Mouse (Mus musculus) hindbrain, postnatal 0 days (tissue): ENCODE measurements around the gene Tbc1d21. TPM values are rescaled to one million over a fixed set of nuclear protein-coding genes. Genes with fewer than 3 reads are reported as not detected.
A peak's percentile ranks its signal among the peaks of the same experiment; 100 is the strongest.

Experiments
- ATAC-seq: fragments of 200-750 bp; cut with Nextera tagmentation; 2 replicates; pipeline ENCODE4 v1.8.0; 2017; ENCODE audit warnings: mild to moderate bottlenecking, moderate TSS enrichment, moderate library complexity
- DNase-seq: peaks from one replicate; pipeline ENCODE4 v3.0.0-alpha.2; 2015; ENCODE audit warnings: low spot score
- H3K27ac ChIP-seq: fragments of 300-500 bp; sonication (generic); 2 replicates; pipeline ENCODE4 v1.5.1; 2014; ENCODE audit warnings: mild to moderate bottlenecking
- H3K27me3 ChIP-seq: fragments of 300-500 bp; sonication (generic); 2 replicates; pipeline ENCODE4 v1.6.1; 2014; ENCODE audit warnings: low read length, mixed read lengths; ENCODE audit not compliant: insufficient read depth
- H3K36me3 ChIP-seq: fragments of 300-500 bp; sonication (generic); 2 replicates; pipeline ENCODE4 v1.6.1; 2014; ENCODE audit warnings: low read length, mixed read lengths; ENCODE audit not compliant: insufficient read depth
- H3K4me1 ChIP-seq: fragments of 300-500 bp; sonication (generic); 2 replicates; pipeline ENCODE4 v1.6.1; 2014; ENCODE audit warnings: antibody characterized with exemption, low read length, mixed read lengths; ENCODE audit not compliant: insufficient read depth
- H3K4me2 ChIP-seq: fragments of 300-500 bp; sonication (generic); 2 replicates; pipeline ENCODE4 v1.6.1; 2014; ENCODE audit warnings: low read depth, mild to moderate bottlenecking, low read length, moderate library complexity, mixed read lengths
- H3K4me3 ChIP-seq: fragments of 300-500 bp; sonication (generic); 2 replicates; pipeline ENCODE4 v1.5.1; 2014; ENCODE audit warnings: low read length
- H3K9ac ChIP-seq: fragments of 300-500 bp; sonication (generic); replicated peaks from 2 replicates; pipeline ENCODE4 v1.6.1; 2014; ENCODE audit warnings: mild to moderate bottlenecking, low read length, moderate library complexity, mixed read lengths
- H3K9me3 ChIP-seq: fragments of 300-500 bp; sonication (generic); 2 replicates; pipeline ENCODE4 v1.6.1; 2016; ENCODE audit warnings: low read length, mixed read lengths
- CTCF ChIP-seq: IDR thresholded peaks from 2 replicates; pipeline ENCODE4 v1.5.1; 2016; ENCODE audit warnings: antibody characterized with exemption, control low read depth, low read depth
- WGBS: fragments of 180-500 bp; shearing (Covaris S2); extraction: QIAGEN DNeasy Blood & Tissue Kit; methylation state at CpG from one replicate; pipeline ENCODE4 v1.1.7; 2014; 5-methylcytosine and 5-hydroxymethylcytosine counted together
- polyA plus RNA-seq: library from polyadenylated mRNA; unstranded; fragments of >200 nt; fragmentation: Nextera tagmentation; extraction: Ambion mirVana; gene quantifications from 2 replicates; pipeline ENCODE4 v1.2.1, GENCODE M21; 2015
- total RNA-seq: library from RNA; depleted of rRNA; stranded (reverse); fragments of >200 nt; gene quantifications from 2 replicates; pipeline ENCODE4 v1.2.3, GENCODE M21; 2014; rRNA removed

The Tbc1d21 gene
- total and polyA plus RNA-seq, 2 experiments from 2014 or later: not detected

GRCm38 (mm10) chr9:58312944-58313359 lies 57.3 kb downstream of the Tbc1d21 start, which contains the start of gene Loxl1:
TSS of gene Loxl1 (minus strand) at chr9:58313186.
- Histone ChIP-seq H3K4me2 (peak within 1 kb of the TSS; percentile 52), H3K9ac (peak within 1 kb of the TSS; percentile 25; the same call in 1 of the 2 replicates), H3K27ac (peak within 1 kb of the TSS; percentile 17), H3K4me3 (peak within 1 kb of the TSS; percentile 30), H3K36me3 (no peaks in the 10 kb centered on the region), H3K4me1 (peaks cover 33% of the 10 kb centered on the region), H3K9me3 (no peaks in the 10 kb centered on the region), H3K27me3 (0 out of 2 replicates have a peak, but pooled peaks cover 3% of the 10 kb centered on the region)
- 3% methylated on average over 21 of the region's 21 CpGs for WGBS
- ATAC-seq (peak; percentile 60), DNase-seq (peak; percentile 79)
- TF ChIP-seq CTCF: no peak

DNA sequence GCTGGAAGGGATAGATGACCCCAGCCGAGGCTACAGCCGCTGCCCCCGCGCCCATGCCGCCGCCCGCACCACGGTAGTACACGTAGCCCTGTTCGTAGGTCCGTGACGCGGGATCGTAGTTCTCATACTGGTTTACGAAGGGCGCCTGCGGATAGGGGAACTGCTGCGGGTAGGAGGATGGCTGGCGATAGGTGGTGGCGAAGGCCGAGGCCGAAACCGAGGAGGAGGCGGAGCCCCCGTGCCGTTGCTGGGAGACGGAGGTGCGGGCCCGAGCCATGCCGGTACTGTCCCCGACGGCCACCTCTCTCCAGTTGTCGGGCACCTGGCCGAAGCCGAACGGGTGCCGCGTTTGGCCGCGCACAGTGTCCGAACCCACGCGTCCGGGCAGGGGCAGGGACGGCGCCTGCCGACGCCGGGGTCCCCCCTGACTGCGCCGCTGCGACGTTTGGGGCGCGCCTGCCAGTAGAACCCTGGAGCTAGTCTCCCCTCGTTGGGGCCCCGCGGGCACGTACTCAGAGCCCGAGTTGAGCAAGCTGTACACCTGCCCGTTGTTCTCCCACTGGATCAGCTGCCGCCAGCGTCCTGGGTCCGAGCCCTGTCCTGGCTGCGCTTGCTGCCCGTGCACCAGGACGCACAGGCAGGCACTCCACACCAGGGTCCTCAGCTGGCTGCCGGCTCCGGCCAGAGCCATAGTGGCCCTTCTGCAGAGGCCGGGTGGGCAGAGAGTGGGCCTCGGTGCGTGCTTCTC lies 57.9 kb downstream of the Tbc1d21 start:
- 1% methylated on average over 71 of the region's 72 CpGs for WGBS
- Histone ChIP-seq H3K27ac (peak overlapping the region; percentile 17), H3K27me3 (0 out of 2 replicates have a peak, but pooled peaks cover 3% of the 10 kb centered on the region)

DNA sequence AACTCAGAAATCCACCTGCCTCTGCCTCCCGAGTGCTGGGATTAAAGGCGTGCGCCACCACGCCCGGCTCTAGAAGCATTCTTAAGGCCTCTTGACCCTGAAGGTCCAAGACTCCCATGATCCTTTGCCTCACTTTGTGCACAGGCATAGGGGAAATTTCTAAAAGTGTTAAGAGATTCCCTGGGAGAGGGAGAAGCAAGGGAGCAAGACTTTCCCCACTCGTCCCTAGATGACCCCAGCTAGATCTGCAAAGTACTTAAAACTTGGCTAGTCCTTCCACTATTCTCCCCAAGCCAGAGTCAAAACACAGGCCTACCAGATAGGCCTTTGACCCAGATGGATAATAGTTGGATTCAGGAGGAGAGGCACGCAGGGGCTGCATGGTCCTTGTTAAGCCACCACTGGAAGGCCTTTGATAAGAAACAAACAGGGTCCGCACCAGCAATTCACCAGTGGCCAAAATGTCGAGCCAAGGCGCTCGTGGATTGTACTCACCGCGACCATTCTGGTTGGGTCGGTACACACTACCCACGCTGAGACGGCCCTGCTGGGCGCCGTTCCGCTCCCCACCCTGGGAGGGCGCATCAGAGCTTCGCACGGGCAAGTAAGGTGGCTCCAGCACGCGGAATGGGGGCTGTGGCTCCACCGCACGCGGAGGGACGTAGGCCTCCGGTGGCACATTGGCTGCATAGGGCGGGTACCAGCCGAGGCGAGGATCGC lies 58.9 kb downstream of the Tbc1d21 start:
- WGBS: 57% methylated on average over 32 of the region's 33 CpGs
- H3K4me1 ChIP-seq: peaks cover 31% of the 10 kb centered on the region
- H3K9ac ChIP-seq: no peak overlapping the region
- ATAC-seq (no peak), DNase-seq (no peak)
- H3K27ac ChIP-seq: no peak overlapping the region
- H3K36me3 ChIP-seq: no peaks in the 10 kb centered on the region
- peak overlapping the region; percentile 52; the same call in 1 of the 2 replicates for H3K4me2 ChIP-seq
- H3K9me3 ChIP-seq: no peaks in the 10 kb centered on the region
- H3K4me3 ChIP-seq: peak overlapping the region; percentile 30; the same call in 1 of the 2 replicates
- TF ChIP-seq CTCF: peak; percentile 30; the same call in 1 of the 2 replicates
- 0 out of 2 replicates have a peak, but pooled peaks cover 3% of the 10 kb centered on the region for H3K27me3 ChIP-seq

More for the DNA sequence above, 57.9 kb downstream of the Tbc1d21 start:
- Histone ChIP-seq H3K36me3 (no peaks in the 10 kb centered on the region), H3K9me3 (no peaks in the 10 kb centered on the region), H3K4me2 (peak overlapping the region; percentile 52), H3K4me3 (peak overlapping the region; percentile 30), H3K9ac (peak overlapping the region; percentile 25; the same call in 1 of the 2 replicates), H3K4me1 (peaks cover 38% of the 10 kb centered on the region)
- peak; percentile 35 for DNase-seq
- no peak for TF ChIP-seq CTCF
- ATAC-seq: peak; percentile 24; the same call in 1 of the 2 replicates

GRCm38 (mm10) chr9:58310043-58310660 lies 60.1 kb downstream of the Tbc1d21 start:
- H3K4me3 ChIP-seq: no peak overlapping the region
- peak overlapping the region; percentile 5; the same call in 1 of the 2 replicates for H3K4me2 ChIP-seq
- no peaks in the 10 kb centered on the region for H3K36me3 ChIP-seq
- H3K4me1 ChIP-seq: peaks cover 27% of the 10 kb centered on the region
- TF ChIP-seq CTCF: no peak
- H3K9ac ChIP-seq: no peak overlapping the region
- ATAC-seq: no peak
- DNase-seq: peak; percentile 41
- 54% methylated on average over 14 of the region's 14 CpGs for WGBS
- H3K9me3 ChIP-seq: no peaks in the 10 kb centered on the region
- 0 out of 2 replicates have a peak, but pooled peaks cover 3% of the 10 kb centered on the region for H3K27me3 ChIP-seq
- no peak overlapping the region for H3K27ac ChIP-seq

Other genes starting within 250 kb of the Tbc1d21 start
- 57.9 and 72.8 TPM in 2 replicates for gene Islr, start 166.1 kb downstream of the Tbc1d21 start, total RNA-seq
- 29.9 and 33.5 TPM in 2 replicates for gene Islr, start 166.1 kb downstream of the Tbc1d21 start, polyA plus RNA-seq
- gene Islr2, start 166.1 kb downstream of the Tbc1d21 start, total RNA-seq: 293 and 343 TPM in 2 replicates
- 15.8 and 19.2 TPM in 2 replicates for gene Islr2, start 166.1 kb downstream of the Tbc1d21 start, polyA plus RNA-seq
- gene Pml, start 120.7 kb downstream of the Tbc1d21 start, total RNA-seq: 11.4 and 17.0 TPM in 2 replicates
- 3.2 and 4.8 TPM in 2 replicates for gene Pml, start 120.7 kb downstream of the Tbc1d21 start, polyA plus RNA-seq
- 145 and 157 TPM in 2 replicates for gene Stoml1, start 117.3 kb downstream of the Tbc1d21 start, total RNA-seq
- 136 and 141 TPM in 2 replicates for gene Stoml1, start 117.3 kb downstream of the Tbc1d21 start, polyA plus RNA-seq
- gene Loxl1, start 57.3 kb downstream of the Tbc1d21 start, total RNA-seq: 11.9 and 13.8 TPM in 2 replicates
- gene Loxl1, start 57.3 kb downstream of the Tbc1d21 start, polyA plus RNA-seq: 9.1 and 9.7 TPM in 2 replicates
- 106 and 127 TPM in 2 replicates for gene Insyn1, start 118.1 kb upstream of the Tbc1d21 start, total RNA-seq
- 7.4 and 8.7 TPM in 2 replicates for gene Insyn1, start 118.1 kb upstream of the Tbc1d21 start, polyA plus RNA-seq
- 23.1 and 27.2 TPM in 2 replicates for gene Cd276, start 185.0 kb upstream of the Tbc1d21 start, total RNA-seq
- gene Cd276, start 185.0 kb upstream of the Tbc1d21 start, polyA plus RNA-seq: 16.5 and 16.7 TPM in 2 replicates
- 598 and 874 TPM in 2 replicates for gene Nptn, start 211.8 kb upstream of the Tbc1d21 start, total RNA-seq
- gene Nptn, start 211.8 kb upstream of the Tbc1d21 start, polyA plus RNA-seq: 267 and 268 TPM in 2 replicates